Mouse (Mus musculus): ENCODE measurements around the gene Tjp1.

GRCm38 (mm10) chr7:65461412-65461811 lies 66.2 kb downstream of the Tjp1 start:
- TF ChIP-seq POLR2A (IDR thresholded peaks at IDR 0.05; ENCODE audit: extremely low read depth, insufficient read depth, low read length) (no peak), CTCF (IDR thresholded peaks at IDR 0.05; ENCODE audit: low read depth, low read length) (no peak)

Data from liver, adult 2 months (tissue).